Mouse (Mus musculus): ENCODE results near the gene Ccdc34.

Ccdc34 gene

DNA sequence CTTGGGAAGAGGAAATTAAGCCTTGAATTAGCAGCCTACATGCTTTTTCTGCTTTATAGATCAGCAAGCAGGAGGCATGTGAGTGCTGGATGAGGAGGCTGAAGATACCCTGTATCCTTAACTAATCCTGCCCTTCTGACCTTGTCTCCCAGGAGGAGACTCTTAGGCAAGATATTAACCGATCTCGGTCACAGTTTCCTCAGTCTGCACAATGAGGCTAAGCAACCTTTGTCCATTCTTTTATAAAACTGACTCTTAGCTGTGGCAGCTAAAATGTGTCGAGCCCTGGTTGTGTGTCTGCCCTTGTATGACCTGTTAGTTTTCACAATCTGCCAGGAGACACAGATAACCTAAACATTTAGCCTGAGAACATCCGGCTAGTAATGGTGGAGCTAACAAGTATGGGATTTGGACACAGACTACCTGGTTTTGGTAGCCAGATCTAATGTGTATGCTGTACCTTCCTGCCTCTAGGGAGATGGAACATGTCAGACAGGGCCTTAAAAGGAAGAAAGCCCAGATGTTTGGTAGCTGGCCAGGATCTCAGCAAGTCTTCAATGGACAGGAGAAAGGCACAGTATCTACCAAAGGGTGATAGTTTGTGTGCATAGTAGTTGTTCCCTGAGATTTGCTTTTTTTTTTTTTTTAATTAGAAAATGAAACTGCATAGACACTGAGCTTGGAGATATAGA lies 165.3 kb downstream of the Ccdc34 start:
- no peak for DNase-seq

DNA sequence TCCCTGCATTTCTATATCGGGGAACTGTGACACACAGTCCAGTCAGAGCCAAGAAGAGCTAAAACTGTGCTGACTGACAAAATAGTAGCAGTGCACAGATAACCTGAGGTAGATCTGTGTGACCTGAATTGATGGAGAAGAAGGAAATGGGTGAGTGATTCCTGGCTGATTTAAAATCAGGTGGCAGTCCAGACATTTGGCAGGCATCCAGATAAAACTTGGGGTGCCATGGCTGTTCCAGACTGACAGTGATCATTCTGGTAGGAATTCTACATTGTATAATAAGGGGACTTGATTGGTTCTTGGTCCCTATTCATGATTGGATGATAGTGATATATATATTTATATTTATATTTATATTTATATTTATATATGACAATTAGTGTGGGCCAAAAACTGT lies 166.5 kb downstream of the Ccdc34 start:
- no peak for DNase-seq

DNA sequence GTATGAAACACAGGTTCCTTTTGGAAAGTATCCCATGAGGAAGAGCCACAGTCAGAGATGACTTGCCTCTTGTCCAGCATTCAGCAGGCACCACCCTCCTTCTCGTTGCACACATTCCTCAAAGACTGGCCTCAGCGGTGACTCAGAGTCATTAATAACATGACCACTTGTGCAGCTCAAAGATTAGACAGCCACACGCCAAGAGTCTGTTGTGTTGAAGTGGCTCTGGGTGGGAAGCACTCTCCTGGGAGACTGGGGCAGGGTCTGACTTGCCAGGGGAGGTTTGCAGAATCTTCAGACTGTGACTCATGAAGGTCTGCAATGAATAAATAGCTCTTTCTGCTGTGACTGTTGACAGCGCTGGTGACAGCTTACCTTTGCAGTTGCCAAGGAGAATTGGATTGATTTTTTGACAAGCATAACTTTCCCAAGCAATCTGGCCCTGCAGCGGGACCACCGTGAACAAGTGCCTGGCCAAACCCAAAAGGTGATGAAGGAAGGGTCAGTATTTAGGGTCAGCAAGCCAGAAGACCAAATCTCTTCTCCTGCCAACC lies 168.9 kb downstream of the Ccdc34 start:
- no peak for DNase-seq

DNA sequence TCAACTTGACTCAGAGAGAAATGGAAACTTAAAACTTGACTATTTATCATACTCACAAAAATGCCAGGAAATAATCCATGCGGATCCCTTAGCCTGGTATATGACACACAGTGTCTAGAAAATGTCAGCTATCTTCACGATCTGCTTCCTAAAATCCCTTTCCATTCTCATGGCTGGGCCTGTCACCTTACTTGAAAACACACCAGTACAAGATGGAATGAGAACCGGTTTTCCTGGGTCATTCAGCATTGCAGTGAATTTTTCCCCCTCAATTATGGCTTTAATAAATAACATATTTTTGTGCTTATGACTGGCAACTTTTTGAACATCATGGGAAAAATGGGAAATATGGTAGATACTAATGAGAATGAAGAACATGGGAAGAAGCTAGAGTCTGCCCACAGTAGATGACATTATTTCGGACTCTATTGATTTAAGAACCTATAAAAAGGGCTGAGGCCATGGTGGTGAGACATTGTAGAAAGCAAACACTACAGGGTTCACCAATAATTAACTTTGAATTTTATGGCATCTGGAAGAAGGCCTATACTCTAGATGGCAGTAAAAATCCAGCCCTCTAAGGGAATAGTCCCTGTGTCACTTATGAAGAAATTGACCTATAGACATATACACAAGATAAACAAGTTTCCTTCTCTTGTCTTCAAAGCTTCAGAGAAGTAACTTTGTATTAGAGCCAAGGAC lies 171.2 kb downstream of the Ccdc34 start:
- no peak for DNase-seq

DNA sequence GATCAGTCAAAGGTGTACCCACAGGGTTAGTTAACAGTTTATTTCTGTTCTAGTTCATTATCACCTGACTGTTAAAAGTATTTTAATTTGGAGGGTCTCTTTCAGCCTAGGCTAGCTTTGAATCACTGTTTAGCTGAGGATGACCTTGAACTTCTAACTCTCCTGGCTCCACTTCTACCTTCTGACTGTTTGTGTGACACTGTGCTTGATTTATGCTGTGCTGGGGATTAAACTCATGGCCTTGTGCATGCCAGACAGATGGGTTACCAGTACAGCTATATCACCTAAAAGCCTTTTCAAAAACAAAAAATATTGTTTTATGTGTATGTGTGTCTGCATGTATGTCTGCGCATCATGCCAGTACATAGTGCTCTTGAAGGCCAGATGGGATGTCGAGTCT lies 172.8 kb downstream of the Ccdc34 start:
- DNase-seq, result no peak

DNA sequence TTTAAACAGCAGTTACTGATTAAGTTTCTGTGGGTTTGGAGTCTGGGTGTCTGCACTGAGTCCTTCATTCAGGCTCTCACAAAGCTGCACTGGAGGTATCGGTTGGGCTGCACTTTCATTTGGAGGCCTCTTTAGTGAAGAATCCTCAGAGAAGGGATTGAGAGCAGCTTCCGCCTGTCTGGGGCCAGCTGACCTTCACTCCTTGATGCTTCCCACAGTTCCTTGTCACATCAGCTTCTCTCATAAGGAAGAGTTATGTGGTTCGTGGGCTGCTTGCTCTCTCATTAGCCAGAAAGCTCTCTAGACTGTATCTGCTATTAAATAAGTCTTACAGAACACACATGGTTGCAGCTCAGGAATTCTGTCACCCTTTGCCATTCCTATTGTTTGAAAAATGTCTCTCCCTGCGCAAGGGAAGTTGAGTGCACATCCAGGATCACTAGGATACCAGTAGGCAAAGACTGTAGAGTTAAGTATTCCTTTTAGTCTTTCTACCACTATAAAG lies 173.6 kb downstream of the Ccdc34 start:
- no peak for DNase-seq

DNA sequence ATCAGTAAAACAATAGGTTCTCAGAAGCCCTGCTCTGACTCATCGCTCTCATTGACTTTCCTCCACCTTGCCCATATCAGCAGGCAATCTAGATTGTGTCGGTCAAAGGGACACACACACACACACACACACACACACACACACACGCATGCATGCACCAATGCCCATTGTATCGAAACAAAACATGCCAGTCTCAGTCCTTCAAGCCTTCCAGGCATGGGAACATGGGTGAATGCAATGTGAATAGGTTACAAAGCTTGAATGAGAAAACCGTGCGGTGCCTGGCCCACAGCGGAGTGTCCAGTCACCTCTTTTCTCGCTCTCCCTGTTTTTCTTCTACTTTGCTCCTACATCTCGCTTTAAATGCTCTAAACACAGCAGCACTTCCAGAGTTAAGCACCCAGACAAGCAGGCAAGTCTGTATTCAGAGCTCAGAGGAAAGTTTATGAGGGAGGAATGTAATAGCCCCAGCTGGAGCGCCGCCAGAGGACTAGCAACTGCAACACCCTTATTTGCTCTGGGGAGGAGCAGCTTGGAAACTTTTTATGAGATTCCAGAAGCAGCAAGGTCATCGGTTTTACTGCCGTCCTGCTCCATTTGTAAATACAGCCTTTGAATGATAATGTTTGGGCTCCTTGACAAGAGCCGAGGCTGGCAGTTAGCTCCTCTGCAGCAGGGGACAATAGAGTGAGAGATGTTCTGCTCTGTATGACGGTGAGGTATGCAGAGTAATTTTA lies 174.5 kb downstream of the Ccdc34 start:
- peak; percentile 34 for DNase-seq

DNA sequence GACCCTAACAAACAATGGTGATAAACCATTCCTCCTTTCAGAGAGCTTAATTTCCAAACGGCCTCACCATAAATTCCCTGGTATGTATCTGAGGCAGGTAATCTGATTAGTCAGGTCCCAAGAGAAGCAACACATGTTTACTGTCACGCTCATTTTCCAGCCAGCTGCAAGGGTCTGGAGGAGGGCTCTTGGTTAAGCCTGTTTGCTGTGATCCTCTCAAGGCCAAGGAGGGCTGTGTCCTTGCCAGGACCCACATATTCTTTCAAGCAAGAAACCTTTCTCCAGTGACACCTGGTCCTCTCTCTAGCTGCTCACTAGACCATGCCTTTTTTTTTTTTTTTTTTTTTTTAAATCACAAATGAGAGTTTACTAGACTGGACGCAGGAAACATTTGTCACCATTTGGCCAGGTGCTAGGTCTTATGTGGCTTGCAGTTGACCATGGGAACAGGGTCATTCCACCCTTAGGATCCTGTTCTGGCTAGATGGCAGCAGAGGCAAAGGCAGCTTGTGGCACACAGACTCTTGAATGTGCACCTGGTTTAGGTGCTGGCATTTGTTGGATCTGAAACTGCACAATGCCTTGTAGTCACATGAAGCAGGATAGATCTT lies 175.2 kb downstream of the Ccdc34 start:
- DNase-seq, result no peak

DNA sequence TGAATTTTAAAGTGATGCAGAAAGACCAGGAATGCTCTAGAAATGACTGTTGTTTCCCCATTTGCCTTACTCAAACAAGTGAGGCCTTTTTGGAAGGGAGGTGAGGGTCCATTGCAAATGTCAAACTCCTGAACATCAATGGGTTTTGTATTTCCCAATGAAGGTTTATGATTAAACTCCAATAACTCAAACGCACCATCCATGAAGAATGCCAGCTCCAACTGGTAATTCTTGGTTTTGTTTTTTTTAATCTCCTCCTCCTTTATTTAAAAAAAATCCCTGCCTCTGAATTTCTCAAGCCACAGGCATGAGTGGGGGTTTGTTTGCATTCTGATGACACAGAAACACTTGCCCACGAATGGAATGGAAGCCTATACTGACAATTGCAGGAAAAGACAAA lies 178.9 kb downstream of the Ccdc34 start:
- DNase-seq, result no peak

DNA sequence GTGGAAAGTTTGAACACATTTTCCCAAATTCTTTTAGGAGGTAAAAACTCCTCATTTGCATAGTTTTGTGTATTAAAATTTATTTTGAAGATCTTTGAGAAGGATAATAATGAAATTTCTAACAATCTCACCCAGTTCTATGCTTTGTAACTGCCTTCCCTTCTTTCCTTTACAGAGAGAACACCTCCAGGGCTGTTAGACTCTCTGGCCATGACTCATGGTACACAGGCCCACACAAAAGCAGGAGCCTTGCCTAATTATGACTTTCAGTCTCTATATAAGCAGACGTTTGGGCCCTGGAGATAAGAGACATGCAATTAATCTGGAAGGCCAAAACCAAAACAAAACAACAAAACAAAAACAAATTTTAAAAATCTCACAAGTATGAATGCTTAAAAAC lies 182.0 kb downstream of the Ccdc34 start:
- DNase-seq, result no peak

DNA sequence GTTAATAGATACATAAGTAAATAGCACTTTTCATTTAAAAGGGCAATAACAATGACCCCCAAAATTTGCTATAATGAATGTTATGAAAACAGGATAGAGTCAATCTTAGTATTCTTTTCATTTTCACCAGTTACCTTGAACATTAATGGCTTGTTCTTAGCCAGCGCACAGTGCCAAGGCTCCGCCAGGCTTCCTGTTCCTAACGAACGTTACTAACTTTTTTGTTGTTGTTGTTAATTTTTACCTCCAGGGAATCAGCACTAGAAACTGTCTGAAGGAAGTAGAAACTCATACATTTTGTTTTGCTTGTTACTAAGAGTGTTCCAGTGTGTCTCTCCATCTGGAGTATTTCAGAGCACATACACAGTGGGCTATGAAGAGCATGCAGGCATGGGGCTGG lies 184.2 kb downstream of the Ccdc34 start:
- no peak for DNase-seq

DNA sequence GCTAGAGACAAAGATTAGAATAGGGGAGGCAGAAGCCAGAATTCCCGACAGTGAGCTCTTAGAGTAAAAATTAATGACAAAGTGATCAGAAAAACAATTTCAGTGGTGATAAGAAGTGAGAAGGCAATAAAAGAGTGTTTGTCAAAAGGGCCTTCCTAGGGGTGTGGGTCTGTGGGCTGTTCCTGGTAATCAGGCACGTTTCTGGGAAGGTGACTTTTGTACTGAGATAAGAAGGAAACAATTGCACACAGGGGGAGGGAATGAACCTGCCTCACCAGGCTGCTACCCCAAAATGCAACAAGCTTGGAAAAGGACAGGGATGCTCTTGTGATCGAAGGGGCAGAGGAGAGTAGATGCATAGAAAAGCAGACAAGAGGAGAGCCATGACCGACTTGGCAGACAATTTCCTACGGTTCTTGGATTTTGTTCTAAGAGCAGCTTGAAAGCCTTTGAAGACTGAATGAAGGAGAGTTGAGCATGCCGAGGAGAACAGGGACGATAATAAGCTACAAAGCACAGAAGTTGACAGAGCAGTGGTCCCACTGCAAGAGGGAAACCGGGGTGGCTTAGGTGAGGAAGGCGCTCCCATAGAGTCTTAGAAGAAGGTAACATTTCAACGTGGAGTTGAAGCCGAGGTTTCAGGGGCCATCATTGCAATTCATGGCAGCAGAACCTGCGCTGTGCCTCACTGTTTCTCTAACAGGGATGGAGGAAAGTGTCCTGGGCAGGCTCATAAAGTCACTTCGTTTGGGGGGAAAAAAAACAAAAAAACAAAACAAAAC lies 185.3 kb downstream of the Ccdc34 start:
- DNase-seq, result no peak

DNA sequence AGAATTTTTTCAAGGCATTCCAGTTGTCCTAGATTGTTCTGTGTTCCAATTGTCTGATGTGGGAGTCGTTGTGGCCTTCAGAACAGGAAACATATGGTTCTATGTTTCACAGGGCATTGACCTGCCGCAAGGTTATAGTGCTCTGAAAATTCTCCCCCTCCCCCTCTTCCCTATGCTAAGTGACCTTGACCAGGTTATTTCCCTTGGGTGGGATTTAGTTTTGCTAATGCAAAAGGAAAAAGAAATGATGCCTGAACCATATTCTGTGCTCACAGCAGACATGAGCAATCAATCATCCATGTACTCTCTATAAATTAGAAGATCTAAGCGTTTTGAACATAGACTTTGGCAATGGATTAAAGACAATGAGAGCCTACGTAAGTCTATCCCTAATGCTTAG lies 186.6 kb downstream of the Ccdc34 start:
- DNase-seq, result no peak

DNA sequence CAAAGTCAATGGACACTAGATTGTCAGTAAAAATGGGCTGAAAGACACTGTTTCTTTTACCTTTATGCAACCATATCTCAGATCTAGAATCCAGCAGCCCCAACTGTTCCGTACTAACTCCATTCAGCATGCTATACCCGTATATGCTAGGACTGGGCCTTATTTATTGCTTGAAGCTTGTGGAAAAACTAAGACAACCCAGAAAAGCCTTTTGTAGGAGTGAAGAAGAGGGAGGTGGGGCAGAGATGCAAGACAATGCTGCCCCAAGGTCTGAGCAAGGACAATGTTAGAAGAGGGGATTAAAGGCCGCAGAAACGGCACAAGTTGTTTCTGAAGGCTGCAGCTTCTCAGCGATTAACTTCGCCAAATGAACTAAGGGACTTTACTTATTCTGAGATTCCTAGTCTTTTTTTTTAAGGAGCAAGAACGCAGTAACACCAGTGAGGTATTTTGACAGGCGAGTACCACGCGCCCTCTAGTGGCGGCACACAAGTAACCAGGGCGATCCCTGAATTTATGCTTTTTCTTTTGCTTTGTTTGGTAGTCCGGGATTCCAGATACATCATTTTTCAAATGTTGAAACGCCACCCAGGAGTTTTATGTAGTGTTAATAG lies 187.2 kb downstream of the Ccdc34 start:
- DNase-seq, result peak; percentile 76

DNA sequence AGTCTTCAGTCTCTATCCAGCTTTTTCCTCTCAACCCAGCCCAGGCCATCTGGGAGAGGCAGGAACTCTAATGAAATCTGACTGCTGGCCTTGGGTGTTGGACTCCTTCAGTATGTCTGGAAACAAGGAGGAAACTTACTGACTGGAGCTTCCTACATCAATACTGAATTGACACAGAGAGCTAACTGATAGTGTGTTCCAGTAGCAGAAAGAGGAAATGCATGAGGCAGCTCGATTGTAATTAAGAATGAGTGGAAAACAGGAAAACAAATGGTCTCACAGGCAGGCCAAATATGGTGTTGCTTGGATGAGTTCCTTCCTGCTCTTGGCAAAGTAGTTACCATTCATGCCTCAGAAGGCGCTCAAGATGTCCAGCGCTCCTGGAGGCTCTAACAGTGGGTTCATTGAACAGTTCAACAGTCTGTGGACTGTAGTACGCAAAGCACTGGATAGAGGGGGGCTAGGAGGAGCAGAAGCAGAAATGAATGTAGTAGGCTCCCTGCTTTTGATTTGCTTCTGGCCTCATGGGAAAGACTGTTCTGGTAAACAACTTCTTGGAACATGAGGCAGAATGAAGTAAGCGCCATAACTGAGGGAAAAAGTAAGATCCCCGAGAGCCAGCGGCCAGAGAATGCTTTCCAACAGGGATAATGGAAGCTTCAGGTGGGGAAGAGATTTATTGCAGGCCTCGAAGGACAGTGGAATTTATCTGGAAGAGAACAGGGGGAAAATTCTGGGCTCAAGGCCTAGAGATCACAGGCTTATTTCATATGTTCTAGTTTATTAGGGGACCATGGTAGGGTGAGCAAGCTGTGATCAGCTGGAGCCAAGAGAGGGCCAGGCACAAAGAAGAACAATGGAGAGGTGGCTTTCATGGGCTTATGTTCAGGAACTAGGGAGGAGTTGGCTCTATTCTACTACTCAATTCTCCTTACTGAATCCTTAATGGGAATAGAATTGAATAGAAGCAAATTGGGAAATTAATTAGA lies 193.2 kb downstream of the Ccdc34 start:
- DNase-seq, result no peak

DNA sequence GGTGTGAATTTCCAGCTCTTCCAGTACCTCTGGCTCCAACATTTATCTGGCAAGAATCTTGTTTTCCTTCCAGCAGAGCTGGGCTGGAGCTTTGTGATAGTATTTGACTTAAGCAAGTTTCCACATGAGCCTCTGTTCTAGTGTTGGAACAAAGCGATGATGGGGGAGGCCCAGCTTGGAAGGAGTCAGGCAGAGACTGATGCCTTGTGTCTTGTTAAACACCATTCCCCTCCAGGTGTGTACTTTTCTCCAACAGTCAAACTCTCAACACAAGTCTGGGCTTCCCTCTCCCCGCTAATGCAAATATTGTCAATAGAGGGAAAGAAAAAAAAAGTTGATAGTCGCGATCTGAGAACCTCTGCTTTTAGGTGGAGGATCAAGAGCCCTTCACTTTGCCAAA lies 196.7 kb downstream of the Ccdc34 start:
- DNase-seq, result no peak

DNA sequence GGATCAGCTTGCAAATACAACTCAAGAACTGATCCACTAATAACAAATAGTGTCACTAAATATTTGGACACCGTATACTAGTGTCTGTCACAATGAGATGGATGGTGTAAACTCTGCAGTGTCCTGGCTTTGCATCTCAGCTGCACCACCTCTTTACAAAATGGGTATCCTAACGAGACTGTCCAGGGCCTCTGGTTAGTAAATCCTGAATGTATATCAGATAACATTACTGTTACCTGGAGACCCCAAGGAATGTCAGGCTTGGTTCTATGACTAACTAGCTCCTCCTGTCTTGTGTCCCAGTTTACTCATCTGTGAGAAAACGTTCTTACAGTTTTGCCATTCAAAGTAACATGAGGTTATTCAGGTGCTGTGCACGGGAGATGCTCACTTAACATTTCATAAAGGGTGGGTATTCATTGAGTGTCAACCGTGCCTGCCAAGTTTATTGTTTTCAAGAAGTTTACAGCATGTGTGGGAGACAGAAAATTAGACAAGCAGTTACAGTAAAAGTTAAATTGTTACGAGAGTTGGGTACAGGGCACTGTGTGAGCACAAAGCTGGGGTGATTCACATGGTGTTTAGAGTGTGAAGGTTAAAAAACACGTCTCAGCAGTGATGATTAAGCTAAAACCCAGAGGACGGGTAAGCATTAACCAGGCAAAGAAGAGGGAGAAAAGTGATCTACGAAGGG lies 197.5 kb downstream of the Ccdc34 start:
- no peak for DNase-seq

DNA sequence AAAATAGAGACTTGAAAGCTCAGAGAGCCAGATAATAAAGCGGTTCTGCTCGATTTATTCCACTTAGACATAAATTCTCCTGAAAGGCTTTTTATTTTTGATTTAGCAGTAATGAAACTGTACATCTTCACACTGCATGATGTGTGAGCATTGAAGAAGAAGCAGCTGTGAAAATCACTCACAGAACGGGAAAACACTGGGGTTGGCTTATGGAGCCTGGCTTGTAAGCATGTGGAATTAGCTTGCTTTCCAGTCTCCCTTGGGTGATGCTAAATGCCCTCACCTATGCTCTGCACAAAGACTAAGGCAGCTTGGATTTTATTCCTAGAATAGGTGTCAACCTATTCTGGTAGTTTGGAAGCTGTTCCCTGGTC lies 198.1 kb downstream of the Ccdc34 start:
- DNase-seq, result no peak

DNA sequence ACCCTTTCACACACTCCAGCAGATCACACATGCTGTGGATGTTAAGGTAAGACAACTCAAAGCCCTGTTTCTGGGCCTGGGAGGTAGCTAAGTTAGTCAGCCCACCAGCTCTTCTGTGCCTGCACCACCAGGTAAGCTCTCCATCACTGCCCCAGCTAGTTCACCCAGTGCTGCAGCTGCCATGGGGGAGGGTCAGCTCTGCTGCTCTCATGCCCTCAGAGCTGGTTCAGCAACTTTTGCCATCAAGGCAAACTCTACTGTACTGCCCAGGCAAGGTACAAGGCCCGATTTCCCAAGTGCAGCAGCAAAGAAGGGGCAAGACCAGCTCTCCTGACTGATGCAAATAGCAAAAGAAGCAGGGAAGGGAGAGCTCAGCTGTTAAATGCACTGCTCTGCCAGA lies 202.9 kb downstream of the Ccdc34 start:
- DNase-seq, result no peak

DNA sequence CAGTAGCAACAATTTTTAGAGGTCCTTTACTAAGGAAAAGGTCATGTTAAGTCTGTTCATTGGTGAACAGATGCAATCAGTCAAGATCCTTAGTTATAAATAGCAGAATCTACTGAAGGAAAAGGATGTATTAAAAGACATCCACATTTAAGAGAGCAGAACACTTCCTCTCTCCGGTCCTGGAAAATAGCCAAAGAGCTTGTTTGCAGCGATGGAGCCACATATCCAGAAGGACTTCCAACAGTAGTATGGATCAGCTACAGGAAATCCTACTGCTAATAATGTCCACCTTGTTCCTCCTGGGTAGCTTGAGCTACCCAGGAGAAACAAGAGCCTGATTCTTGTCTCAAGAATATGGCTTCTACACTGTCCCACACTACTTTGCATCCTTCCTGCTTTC lies 205.2 kb downstream of the Ccdc34 start:
- DNase-seq, result no peak
